Mouse (Mus musculus): Measurements from ENCODE around the gene Vmn1r73.

The Vmn1r73 gene

DNA sequence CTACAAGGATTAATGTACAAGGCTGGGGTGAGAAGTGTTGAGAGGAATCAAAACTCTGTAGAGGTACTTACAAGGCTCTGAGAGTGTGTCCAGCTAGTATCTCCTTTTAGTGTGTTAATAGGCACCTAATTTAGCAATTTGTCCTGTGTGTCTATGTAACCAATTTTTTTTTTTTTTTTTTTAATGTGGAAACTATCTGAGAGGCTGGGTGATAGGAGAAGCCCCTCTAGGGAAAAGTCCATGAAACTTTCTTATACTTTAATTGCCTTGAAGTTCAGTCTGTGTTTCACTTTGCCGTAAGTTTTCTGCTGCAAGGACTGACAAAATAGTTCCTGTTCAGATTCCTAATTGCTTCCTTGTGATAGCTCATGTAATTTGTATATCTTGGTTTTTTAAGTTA, at the start of gene Vmn1r73:
TSS of gene Vmn1r73 (plus strand) at position 301 of the 400 bp plus-strand sequence.
- DNase-seq = no peak

Data from cerebellum, adult 9-10 months (tissue).